8 mouse cellular contexts compared by ENCODE assay signal in the genomic region with DNA sequence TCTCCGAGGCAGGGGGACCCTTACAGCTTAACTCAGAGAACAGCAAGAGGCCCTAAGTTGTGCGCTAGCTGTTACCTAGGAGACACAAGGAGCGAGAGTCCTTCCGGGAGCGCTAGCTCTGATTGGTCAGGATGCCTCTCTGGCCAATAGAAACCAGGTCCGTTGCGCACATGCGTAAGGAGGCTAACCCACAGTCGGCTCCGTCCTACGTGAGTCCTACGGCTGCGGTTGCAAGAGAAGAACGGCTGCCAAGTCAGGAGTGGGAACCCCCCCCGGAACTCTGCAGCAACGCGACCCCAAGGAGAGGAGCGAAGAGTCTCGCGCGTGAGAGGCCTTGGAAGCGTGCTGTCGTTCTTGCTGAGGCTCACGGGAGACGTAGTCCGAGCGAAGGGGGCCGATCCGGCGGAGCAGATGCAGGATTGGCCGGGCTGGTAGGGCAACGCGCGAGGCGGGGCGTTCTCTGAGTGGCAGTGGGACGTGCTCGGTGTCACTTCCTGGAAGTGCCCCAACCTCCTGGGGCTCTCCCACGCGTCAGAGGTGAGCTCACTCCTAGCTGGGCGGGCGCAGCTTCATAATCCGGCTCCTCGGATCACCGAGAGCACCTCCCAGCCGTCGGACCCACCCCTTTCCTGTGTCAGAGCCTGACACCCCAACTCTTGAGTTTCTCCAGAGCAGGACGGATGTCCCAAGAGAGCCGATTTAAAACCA. TPM values are rescaled to one million over a fixed set of nuclear protein-coding genes. Genes with fewer than 3 reads are reported as not detected.
DNase-seq lines count a peak whose midpoint lies in the region; ATAC-seq lines count a peak whose summit lies in the region.

Gene Zfp446 (plus strand): TSS at position 167 of the 708 bp plus-strand sequence.

- peak; percentile 98 for ATAC-seq in hindbrain, embryonic 15.5 days (ENCODE audit: low FRiP score, low read depth)

- peak within 1 kb of the TSS; percentile 89 for H3K4me2 ChIP-seq in hindbrain, embryonic 15.5 days

- no peaks in the 10 kb centered on the region; the same call in 1 of the 2 replicates for H3K36me3 ChIP-seq in hindbrain, embryonic 15.5 days

- peak within 1 kb of the TSS; percentile 99 for H3K27ac ChIP-seq in hindbrain, embryonic 15.5 days (replicated peaks)

- peak; percentile 99 for DNase-seq in T-cell, adult 2 months (ENCODE audit: low spot score)
- DNase-seq in cerebellum, postnatal 36 days: peak; percentile 99
- peak; percentile 99 for DNase-seq in frontal cortex, postnatal 36 days (ENCODE audit: low spot score in 2 of 2)
- peak; percentile 98 for DNase-seq in left cerebral cortex, adult 11 months (ENCODE audit: low spot score)
- DNase-seq in lung, postnatal 4 days: peak; percentile 99
- peak; percentile 91 for DNase-seq in retina, postnatal 7 days (ENCODE audit: low read depth, low spot score)
- peak; percentile 95 for DNase-seq in urinary bladder, adult 2 months (ENCODE audit: low spot score)

- peak within 1 kb of the TSS; percentile 71 for H3K9ac ChIP-seq in hindbrain, embryonic 15.5 days

- H3K4me1 ChIP-seq in hindbrain, embryonic 15.5 days (replicated peaks): peaks cover 17% of the 10 kb centered on the region

- peak within 1 kb of the TSS; percentile 64 for H3K4me3 ChIP-seq in hindbrain, embryonic 15.5 days

- no peaks in the 10 kb centered on the region for H3K27me3 ChIP-seq in hindbrain, embryonic 15.5 days

- no peaks in the 10 kb centered on the region for H3K9me3 ChIP-seq in hindbrain, embryonic 15.5 days

- under 1% methylated on average over 48 of the region's 49 CpGs for whole genome bisulfite sequencing in hindbrain, embryonic 15.5 days

RNA-seq across cellular contexts. Expression of gene Zfp446, which starts in this region (rescaled TPM):
- 11.7 and 11.8 TPM in 2 replicates for polyA plus RNA-seq in hindbrain, embryonic 15.5 days (2015; fragmentation: Nextera tagmentation; extraction: Ambion mirVana)
- polyA plus RNA-seq in urinary bladder, adult 2 months (2012; rRNA removed): 6.3 and 6.9 TPM in 2 replicates

Comparison
In these comparisons a context has a peak if more than half of its experiments do, and no peak if none do; other contexts are left out.
1. Peak in every context shown above with its lines: DNase-seq, ATAC-seq, H3K4me3 ChIP-seq and H3K27ac ChIP-seq.